Mouse (Mus musculus) kidney, postnatal 4 days (tissue): ENCODE measurements around the gene Itga1.

Experiments
- DNase-seq, 2 experiments: peaks; one replicate each; pipeline ENCODE4 v3.0.0; 2021; ENCODE audit warnings: mixed read lengths in 2 of 2

The Itga1 gene

GRCm38 (mm10) chr13:114984658-114985057, 117.1 kb downstream of the Itga1 start:
- no peak for DNase-seq

GRCm38 (mm10) chr13:114983116-114983515, 118.6 kb downstream of the Itga1 start:
- no peak for DNase-seq

DNA sequence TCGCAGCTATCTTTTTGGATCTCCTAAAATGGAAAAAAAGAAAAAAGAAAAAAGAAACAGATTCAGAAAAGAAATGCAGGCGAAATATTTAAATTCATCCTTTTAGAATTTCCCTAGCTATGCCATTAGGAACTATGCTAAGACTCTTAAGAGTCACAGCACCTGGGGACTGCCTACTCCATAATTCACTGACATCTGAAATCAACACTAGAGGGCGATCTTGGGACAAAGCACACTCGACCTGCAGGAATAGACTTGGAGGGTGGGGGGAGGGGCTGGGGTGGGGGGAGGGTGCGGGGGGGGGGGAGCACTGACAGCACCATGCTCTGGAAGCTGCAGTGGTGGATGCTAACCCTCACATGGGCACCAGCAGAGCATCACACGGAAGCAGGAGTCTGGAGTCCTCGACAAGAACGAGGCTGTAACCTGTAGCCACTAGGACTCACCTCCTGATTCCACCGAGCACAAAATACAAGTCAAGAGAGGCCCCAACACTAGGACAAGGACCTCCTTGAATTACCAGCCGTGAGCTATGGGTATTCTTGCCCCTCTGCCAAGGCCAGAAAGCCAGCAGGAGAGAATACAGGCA, 120.8 kb downstream of the Itga1 start:
- peak in 1 of 2 experiments; percentile 8 for DNase-seq

GRCm38 (mm10) chr13:114974484-114975042, 127.2 kb downstream of the Itga1 start:
- DNase-seq, result no peak

DNA sequence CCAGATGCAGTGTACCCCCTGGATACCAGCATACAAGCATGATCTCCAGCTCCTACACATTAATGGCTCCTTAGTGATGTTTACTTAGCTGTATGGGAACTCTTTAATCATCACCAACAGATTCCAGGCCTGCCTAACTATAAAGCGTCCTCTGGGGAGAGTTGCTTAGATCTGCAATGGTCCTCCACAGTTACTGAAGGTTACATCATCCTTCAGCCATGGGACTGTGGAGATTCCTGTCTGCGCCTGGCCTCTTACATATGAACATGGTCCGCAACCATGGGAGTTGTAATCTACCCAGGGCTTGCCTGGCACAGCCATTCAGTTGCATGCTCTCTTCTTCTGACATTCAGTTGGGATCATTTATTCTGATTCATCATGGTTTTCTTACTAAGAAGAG, 129.9 kb downstream of the Itga1 start:
- no peak for DNase-seq

DNA sequence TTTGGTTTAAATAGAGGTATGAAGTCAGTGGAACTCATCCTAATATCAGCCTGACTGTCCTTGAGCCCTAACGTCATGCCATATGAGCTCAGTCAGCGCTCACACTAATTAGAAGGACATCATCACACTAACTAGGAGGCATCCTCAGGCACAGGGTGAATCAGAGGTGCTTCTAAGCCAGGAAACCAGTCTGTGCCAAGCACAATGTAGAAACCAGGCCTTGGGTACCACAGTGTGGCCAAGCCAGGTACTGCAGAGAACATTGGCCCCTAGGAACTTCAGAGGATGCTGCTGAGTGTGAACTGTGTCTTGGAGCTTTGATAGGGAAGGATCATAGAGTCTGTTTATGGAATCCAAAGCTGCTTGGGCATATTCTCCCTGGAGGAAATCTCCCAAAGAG, 137.5 kb downstream of the Itga1 start:
- DNase-seq, result peak; percentile 83 to 85

DNA sequence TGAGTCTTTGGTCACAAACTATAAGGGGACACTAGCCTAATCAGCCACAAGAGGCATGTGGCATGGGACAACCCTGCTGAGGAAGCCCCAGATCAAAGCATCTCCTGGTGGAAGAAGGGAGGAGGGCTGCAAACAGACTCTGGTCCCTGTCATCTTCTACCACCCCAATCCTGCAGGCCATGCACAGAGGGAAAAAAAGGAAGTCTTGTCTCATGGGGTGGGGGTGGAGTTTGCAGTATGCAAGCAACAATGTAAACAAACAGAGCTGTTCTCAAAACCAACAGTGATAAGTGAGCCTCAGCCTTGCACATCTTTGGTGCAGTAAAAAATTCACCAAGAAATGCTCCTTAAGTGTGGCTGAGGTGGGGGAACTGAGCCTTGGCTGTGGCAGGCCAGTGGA, 147.2 kb downstream of the Itga1 start:
- no peak for DNase-seq

DNA sequence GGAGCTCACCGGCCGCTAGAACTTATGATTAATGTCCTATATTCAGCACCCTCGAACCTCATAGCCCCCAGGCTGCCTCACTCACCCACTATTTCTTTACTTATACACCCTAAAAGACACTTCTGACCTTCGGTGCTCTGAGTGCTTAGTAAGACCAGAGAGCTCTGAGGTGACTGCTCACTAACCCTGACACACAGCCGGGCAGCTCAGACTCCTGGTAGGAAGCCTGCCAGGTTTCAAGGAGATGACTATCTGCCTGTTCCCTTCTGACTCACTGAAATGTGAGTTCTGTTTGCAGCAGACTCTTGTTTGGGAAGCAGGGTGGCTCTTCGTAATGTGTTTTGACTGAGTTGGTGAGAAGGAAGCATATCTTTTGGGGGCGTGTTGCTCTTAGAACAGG, 168.2 kb downstream of the Itga1 start:
- no peak for DNase-seq

DNA sequence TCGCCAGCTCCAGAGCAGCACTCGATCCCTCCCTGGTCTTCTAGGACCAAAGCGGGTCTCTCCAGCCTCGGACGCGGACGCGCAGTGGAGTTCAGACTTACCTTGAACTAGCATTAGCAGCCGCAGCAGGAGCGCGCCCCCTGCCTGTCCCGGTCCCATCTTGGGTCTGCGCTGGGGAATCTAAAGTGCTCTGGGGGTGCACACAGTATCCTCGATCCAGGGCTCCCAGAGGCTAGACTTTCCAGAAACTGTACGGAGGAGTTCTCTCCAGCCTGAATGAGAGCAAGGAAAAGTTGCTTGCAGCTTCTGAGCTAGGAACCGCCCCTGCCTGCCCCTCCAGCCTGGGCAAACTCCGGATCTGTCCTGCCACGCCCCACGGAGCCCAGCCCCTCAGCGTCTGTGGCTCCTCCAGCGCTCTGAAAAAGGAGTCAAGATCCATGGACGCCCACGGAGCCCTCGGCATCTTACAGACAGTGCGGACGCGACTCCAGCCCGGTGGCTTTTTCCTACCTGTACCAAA, 169.9 kb downstream of the Itga1 start, which contains the start of gene Itga2:
Gene Itga2 (minus strand): TSS at position 326 of the 520 bp plus-strand sequence.
- peak; percentile 79 to 85 for DNase-seq

DNA sequence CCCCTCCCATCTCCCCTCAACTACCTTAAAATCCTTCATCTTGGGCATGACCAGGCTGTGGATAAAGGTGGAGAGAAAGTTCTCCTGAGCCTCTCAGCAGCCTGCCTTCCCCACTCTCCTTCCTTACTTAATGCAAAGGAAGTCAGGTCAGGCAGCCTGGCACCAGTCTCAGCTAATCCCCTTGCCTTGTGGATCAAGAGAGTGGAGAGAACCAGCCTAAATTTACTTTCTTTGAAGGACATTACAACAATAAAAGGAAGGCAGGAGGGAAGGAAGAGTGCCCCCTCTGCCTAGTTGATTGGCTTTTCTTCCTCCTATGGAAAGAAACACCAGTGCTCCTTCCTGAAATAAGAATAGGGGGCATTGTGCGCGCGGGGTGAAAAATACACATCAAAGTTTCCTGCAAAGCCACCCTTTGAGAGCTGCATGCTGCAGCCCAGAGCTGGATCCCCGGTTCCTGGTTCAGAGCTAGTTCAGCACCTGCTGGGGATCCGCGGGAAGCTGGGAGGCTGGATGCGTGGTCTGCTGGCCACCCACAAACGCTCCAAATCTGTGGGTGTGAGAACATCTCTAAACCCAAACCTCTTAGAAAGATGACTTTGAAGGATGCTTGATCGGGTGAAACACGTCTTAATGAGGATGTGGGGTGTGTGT, 170.6 kb downstream of the Itga1 start:
- DNase-seq, result peak; percentile 32 to 52

- DNase-seq, result no peak
Measured at GRCm38 (mm10) chr13:114924785-114925184, 177.0 kb downstream of the Itga1 start.

DNA sequence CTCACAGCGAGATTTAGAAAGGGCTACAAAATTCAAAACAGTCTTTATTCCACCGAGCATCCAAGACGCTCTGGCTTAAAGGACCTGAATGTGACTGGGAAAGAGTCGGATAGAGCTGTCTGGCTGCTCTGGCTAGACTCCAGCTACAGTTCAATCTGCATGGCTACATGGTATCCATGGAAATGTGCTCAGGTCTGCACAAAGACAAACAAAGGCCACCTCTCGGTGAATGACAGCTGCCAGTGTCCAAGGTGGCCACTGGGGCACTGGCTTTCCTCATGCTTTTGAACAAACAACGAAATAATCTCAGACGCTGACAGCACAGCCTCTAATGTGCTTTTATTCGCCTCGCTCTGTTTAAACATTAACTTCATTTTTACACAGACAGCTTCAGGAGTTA, 178.4 kb downstream of the Itga1 start:
- DNase-seq, result peak; percentile 19 to 33

DNA sequence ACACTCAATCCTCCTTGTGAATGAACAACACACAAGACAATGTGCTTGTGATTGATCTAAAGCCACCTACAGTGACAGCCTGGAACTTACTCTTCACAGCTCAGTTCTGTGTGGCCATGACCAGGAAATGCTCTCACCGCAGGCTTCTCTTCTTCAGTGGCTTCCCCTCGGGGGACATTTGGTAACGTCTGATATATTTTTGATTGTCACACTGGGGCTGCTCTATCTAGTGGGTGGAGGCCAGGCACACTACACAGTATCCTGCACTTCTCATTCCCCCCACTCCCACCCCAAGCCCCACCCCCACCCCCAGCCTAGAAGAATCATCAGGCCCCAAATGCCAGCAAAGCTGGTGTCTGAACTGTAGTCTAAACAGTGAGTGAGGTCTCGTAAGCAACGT, 186.0 kb downstream of the Itga1 start:
- no peak for DNase-seq

DNA sequence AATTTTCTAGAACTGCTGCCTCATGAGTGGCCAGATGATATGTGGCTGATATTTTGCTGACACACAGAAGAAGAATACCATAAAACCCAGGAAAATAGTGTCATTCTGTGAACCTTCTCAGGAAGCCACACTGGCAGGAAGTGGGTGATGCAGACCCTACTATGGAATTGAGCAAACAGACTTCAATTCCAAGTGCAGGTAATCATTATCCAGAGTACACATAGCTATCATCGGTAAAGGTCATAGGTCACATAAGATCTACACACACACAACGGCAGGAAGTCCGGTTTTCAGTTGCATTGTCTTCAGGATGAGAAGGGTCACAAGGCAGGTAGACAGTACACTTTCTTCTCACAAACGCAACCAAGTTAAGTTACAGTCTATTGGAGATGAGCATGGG, 186.8 kb downstream of the Itga1 start:
- no peak for DNase-seq

DNA sequence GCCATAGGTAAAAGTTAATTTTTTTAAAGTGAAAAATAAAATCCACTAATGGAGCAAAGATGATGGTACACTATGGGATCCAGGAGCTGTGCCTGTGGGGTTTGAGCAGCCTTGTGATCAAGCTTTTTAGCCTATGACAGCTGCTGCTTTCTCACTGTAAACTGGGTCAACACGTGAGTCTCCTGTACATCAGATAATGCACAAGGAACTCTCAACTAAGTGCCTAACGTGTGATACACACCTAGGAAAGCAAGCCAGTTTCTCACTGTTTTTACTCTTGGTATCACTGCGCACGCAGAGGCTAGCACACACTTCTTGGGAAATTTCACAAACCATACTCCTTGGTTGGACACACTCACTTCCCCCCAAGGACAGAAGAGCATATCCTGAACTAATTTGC, 187.2 kb downstream of the Itga1 start:
- no peak for DNase-seq

GRCm38 (mm10) chr13:114910629-114911028, 191.1 kb downstream of the Itga1 start:
- DNase-seq, result no peak

DNA sequence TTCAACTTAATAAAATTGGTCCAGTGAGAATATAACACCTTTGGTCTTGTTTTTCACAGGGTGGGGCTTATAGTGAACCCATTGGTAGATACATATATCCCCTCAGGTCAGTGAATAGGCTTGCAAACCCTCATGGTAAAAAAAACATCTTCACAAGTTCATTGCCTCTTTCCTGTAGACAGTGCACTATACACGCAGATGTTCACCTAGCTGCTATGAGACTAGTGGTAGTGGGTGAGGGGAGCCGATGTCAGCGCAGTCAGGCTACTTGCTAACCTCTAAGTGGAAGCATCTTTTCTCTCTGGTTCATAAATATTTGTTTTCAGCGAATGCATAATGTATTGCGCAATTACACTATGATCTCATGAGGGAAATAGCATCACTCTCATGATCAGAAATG, 192.2 kb downstream of the Itga1 start:
- DNase-seq, result no peak

DNA sequence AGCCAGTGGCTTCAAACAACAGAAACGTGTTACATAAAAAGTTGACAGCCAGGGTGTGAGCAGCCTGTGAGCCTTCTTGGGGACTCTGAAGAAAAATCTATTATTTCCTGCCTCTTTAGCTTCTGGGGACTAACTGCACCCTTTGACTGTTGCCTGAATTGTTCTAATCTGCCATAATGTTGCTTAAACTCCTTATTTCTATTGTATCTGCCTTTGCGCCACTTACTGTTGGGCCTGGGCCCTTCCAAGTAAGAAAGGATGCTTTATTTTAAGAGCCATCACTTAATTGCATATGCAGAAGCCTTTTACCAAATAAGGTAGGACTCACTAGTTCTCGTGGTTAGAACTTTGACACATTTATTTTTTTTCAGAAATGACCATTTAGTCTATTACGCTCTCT, 193.9 kb downstream of the Itga1 start:
- DNase-seq, result no peak
